In the genomic region with DNA sequence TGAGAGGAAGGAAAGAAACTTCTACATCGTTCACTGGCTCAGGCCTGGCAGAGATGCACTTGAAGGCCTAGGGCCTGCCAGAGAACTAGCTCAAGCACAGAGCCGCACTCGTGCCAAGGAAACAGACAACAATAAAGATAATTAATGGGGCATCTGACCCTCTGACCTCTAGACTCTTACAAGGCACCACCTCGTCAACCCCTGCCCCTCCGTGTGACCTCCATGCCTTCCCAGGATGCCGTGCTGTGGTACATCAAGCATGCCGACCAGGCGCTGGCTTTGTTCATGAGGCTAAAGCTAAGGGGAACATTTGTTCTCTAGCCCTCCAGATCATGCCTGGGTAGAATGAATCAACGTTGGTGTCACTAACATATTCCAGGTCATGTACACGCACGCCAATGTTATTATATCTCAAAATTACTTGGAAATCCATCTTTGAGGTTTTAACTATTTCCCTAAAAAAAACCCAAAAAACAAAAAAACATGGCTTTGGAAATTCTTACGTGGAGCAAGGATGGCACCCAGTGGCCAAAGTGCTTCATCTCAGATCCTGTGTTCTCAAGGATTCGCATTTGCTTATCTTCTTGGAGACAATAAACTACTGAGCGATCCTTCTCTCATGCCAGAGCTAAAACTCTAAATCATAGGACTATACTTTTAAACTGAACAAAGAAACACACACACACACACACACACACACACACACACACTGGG, we compare ENCODE assay signal across 9 mouse cellular contexts.
DNase-seq lines count a peak whose midpoint lies in the region; TF ChIP-seq lines count a peak whose summit lies in the region.
"Had no signal": no experiment of that assay in that cellular context is flagged by ENCODE, and none has a peak within 500 bp of the region (broad histone marks: within the 10 kb centered on the region; RNA-seq: fewer than 3 reads in every experiment).

No protein-coding gene starts in this region.

- H3K27me3 ChIP-seq in heart, adult 2 months (ENCODE audit: control insufficient read depth, insufficient read depth, low read length) = no peaks in the 10 kb centered on the region

- intact Hi-C loops in heart, adult 2 months (cut with DNase I) = no loop called here
- intact Hi-C loops in heart, postnatal 25 days (cut with DNase I) = no loop called here
- intact Hi-C loops in gastrocnemius, postnatal 14 days (cut with DNase I; ENCODE audit: low total_unique reads) = no loop called here

- no peaks in the 10 kb centered on the region for H3K36me3 ChIP-seq in heart, adult 2 months (ENCODE audit: control insufficient read depth, insufficient read depth, low read length)

- no peak overlapping the region for H3K4me3 ChIP-seq in heart, adult 2 months

- no peak for DNase-seq in heart, adult 2 months
- no peak for DNase-seq in heart, postnatal 25 days (ENCODE audit: low spot score)
- DNase-seq in right cerebral cortex, postnatal 4 days = peak; percentile 37
- no peak for DNase-seq in right cerebral cortex, postnatal 14 days
- peak; percentile 13 to 43 for DNase-seq in kidney, postnatal 25 days
- DNase-seq in urinary bladder, adult 18-20 months (ENCODE audit: low spot score in 2 of 2) = no peak
- no peak for DNase-seq in gastrocnemius, postnatal 14 days
- DNase-seq in ovary, postnatal 10 days (ENCODE audit: low spot score) = no peak
- DNase-seq: thymus, adult 18-20 months had no signal

- H3K9ac ChIP-seq in heart, adult 2 months (ENCODE audit: low read depth, low read length) = no peak overlapping the region

- TF ChIP-seq POLR2A in heart, adult 2 months (IDR thresholded peaks at IDR 0.05; ENCODE audit: insufficient read depth, low read depth, low read length) = no peak

- no peaks in the 10 kb centered on the region for H3K79me2 ChIP-seq in heart, adult 2 months (replicated peaks; ENCODE audit: control insufficient read depth, insufficient read depth, low read length)

- H3K4me1 ChIP-seq in heart, adult 2 months (ENCODE audit: control insufficient read depth, insufficient read depth, low read length) = no peaks in the 10 kb centered on the region

- no peak overlapping the region for H3K27ac ChIP-seq in heart, adult 2 months

- 62% methylated on average over 14 of the region's 14 CpGs for WGBS in heart, adult 2 months

- TF ChIP-seq EP300 in heart, adult 2 months (IDR thresholded peaks at IDR 0.05; ENCODE audit: insufficient read depth, low read depth, low read length) = no peak

- TF ChIP-seq CTCF in heart, adult 2 months (IDR thresholded peaks at IDR 0.05) = peak; percentile 39

Comparison
In these comparisons a context has a peak if more than half of its experiments do, and no peak if none do; other contexts are left out.
1. DNase-seq: peak in right cerebral cortex, postnatal 4 days (single experiment) and kidney, postnatal 25 days (2 of 2); none in heart, adult 2 months (0 of 2), heart, postnatal 25 days (single experiment), right cerebral cortex, postnatal 14 days (single experiment), urinary bladder, adult 18-20 months (0 of 2), gastrocnemius, postnatal 14 days (single experiment) and ovary, postnatal 10 days (single experiment).